Mouse (Mus musculus) hindbrain, embryonic 11.5 days (tissue): ENCODE measurements around the gene Ptprg. TPM values are rescaled to one million over a fixed set of nuclear protein-coding genes. Genes with fewer than 3 reads are reported as not detected.

Source experiments
- ATAC-seq: fragments of 200-750 bp; cut with Nextera tagmentation; 2 replicates; pipeline ENCODE4 v1.8.0; 2017; ENCODE audit warnings: mild to moderate bottlenecking, moderate TSS enrichment, moderate library complexity; ENCODE audit not compliant: low FRiP score
- DNase-seq: peaks from one replicate; pipeline ENCODE4 v3.0.0-alpha.2; 2015; ENCODE audit warnings: low spot score
- H3K27ac ChIP-seq: fragments of 300-500 bp; sonication (generic); 2 replicates; pipeline ENCODE4 v1.5.1; 2014; ENCODE audit warnings: mild to moderate bottlenecking, low read depth, low read length
- H3K27me3 ChIP-seq: fragments of 300-500 bp; sonication (generic); 2 replicates; pipeline ENCODE4 v1.6.1; 2014; ENCODE audit warnings: mild to moderate bottlenecking, low read length, moderate library complexity, mixed read lengths; ENCODE audit not compliant: control insufficient read depth, insufficient read depth
- H3K36me3 ChIP-seq: fragments of 300-500 bp; sonication (generic); 2 replicates; pipeline ENCODE4 v1.6.1; 2014; ENCODE audit warnings: mild to moderate bottlenecking, low read length, moderate library complexity, mixed read lengths; ENCODE audit not compliant: control insufficient read depth, insufficient read depth
- H3K4me1 ChIP-seq: fragments of 300-500 bp; sonication (generic); replicated peaks from 2 replicates; pipeline ENCODE4 v1.6.1; 2014; ENCODE audit warnings: low read length, mixed read lengths; ENCODE audit not compliant: control insufficient read depth, insufficient read depth
- H3K4me2 ChIP-seq: fragments of 300-500 bp; sonication (generic); replicated peaks from 2 replicates; pipeline ENCODE4 v1.6.1; 2014; ENCODE audit warnings: mild to moderate bottlenecking, low read depth, low read length
- H3K4me3 ChIP-seq: fragments of 300-500 bp; sonication (generic); 2 replicates; pipeline ENCODE4 v1.5.1; 2014; ENCODE audit warnings: low read depth, low read length
- H3K9ac ChIP-seq: fragments of 300-500 bp; sonication (generic); 2 replicates; pipeline ENCODE4 v1.6.1; 2014; ENCODE audit warnings: low read depth, low read length
- H3K9me3 ChIP-seq: fragments of 300-500 bp; sonication (generic); 2 replicates; pipeline ENCODE4 v1.6.1; 2016; ENCODE audit warnings: low read length; ENCODE audit not compliant: control insufficient read depth
- WGBS: fragments of 180-500 bp; shearing (Covaris S2); extraction: QIAGEN DNeasy Blood & Tissue Kit; methylation state at CpG from one replicate; pipeline ENCODE4 v1.1.7; 2014; 5-methylcytosine and 5-hydroxymethylcytosine counted together
- polyA plus RNA-seq: library from polyadenylated mRNA; unstranded; fragments of >200 nt; fragmentation: Nextera tagmentation; extraction: Ambion mirVana; gene quantifications from 2 replicates; pipeline ENCODE4 v1.2.1, GENCODE M21; 2014

The Ptprg gene
- polyA plus RNA-seq, 1 experiment from 2014 or later: 45.0 TPM

- no peak for DNase-seq
- Histone ChIP-seq H3K27me3 (no peaks in the 10 kb centered on the region), H3K4me2 (no peak overlapping the region), H3K9me3 (no peaks in the 10 kb centered on the region), H3K4me1 (no peaks in the 10 kb centered on the region), H3K9ac (no peak overlapping the region), H3K4me3 (no peak overlapping the region), H3K27ac (no peak overlapping the region), H3K36me3 (no peaks in the 10 kb centered on the region)
- no peak for ATAC-seq
- WGBS: 84% methylated on average over 2 of the region's 2 CpGs
These were observed 551.8 kb downstream of the Ptprg start for GRCm38 (mm10) chr14:12105156-12105430.

- ATAC-seq: no peak
These were observed 552.3 kb downstream of the Ptprg start for GRCm38 (mm10) chr14:12105593-12105992.

GRCm38 (mm10) chr14:12107459-12107858 is 554.1 kb downstream of the Ptprg start:
- no peak overlapping the region for H3K27ac ChIP-seq
- H3K27me3 ChIP-seq: no peaks in the 10 kb centered on the region
- no peaks in the 10 kb centered on the region for H3K4me1 ChIP-seq
- ATAC-seq (no peak), DNase-seq (no peak)
- H3K9me3 ChIP-seq: no peaks in the 10 kb centered on the region
- H3K4me2 ChIP-seq: no peak overlapping the region
- H3K9ac ChIP-seq: no peak overlapping the region
- H3K36me3 ChIP-seq: no peaks in the 10 kb centered on the region
- no peak overlapping the region for H3K4me3 ChIP-seq
- WGBS: 66% methylated on average over 7 of the region's 7 CpGs

More at GRCm38 (mm10) chr14:12105593-12105992, 552.3 kb downstream of the Ptprg start:
- no peak for DNase-seq
- H3K27ac ChIP-seq: no peak overlapping the region
- no peak overlapping the region for H3K9ac ChIP-seq
- no peak overlapping the region for H3K4me3 ChIP-seq
- H3K27me3 ChIP-seq: no peaks in the 10 kb centered on the region
- no peaks in the 10 kb centered on the region for H3K4me1 ChIP-seq
- 86% methylated on average over 3 of the region's 3 CpGs for WGBS
- H3K9me3 ChIP-seq: no peaks in the 10 kb centered on the region
- H3K4me2 ChIP-seq: no peak overlapping the region
- no peaks in the 10 kb centered on the region for H3K36me3 ChIP-seq

GRCm38 (mm10) chr14:12107991-12108390 is 554.7 kb downstream of the Ptprg start:
- 92% methylated on average over 7 of the region's 7 CpGs for WGBS
- DNase-seq: no peak

GRCm38 (mm10) chr14:12112548-12113011 is 559.2 kb downstream of the Ptprg start:
- H3K36me3 ChIP-seq: no peaks in the 10 kb centered on the region
- no peak for DNase-seq
- H3K27ac ChIP-seq: no peak overlapping the region
- no peaks in the 10 kb centered on the region for H3K9me3 ChIP-seq
- H3K27me3 ChIP-seq: no peaks in the 10 kb centered on the region
- H3K4me2 ChIP-seq: no peak overlapping the region
- H3K9ac ChIP-seq: no peak overlapping the region
- 62% methylated on average over 2 of the region's 2 CpGs for WGBS
- ATAC-seq: no peak
- no peak overlapping the region for H3K4me3 ChIP-seq
- H3K4me1 ChIP-seq: no peaks in the 10 kb centered on the region

More at GRCm38 (mm10) chr14:12107991-12108390, 554.7 kb downstream of the Ptprg start:
- H3K4me2 ChIP-seq: no peak overlapping the region
- H3K9ac ChIP-seq: no peak overlapping the region
- no peaks in the 10 kb centered on the region for H3K27me3 ChIP-seq
- H3K36me3 ChIP-seq: no peaks in the 10 kb centered on the region
- ATAC-seq: no peak
- no peak overlapping the region for H3K27ac ChIP-seq
- no peaks in the 10 kb centered on the region for H3K4me1 ChIP-seq
- no peak overlapping the region for H3K4me3 ChIP-seq
- no peaks in the 10 kb centered on the region for H3K9me3 ChIP-seq

- H3K9ac ChIP-seq: no peak overlapping the region
- no peak overlapping the region for H3K4me3 ChIP-seq
- 77% methylated on average over 5 of the region's 5 CpGs for WGBS
- no peak for DNase-seq
- no peaks in the 10 kb centered on the region for H3K36me3 ChIP-seq
- H3K4me1 ChIP-seq: no peaks in the 10 kb centered on the region
- H3K9me3 ChIP-seq: no peaks in the 10 kb centered on the region
- no peak overlapping the region for H3K27ac ChIP-seq
- H3K27me3 ChIP-seq: no peaks in the 10 kb centered on the region
- no peak overlapping the region for H3K4me2 ChIP-seq
- no peak for ATAC-seq
These were observed 560.0 kb downstream of the Ptprg start for GRCm38 (mm10) chr14:12113326-12113725.

GRCm38 (mm10) chr14:12114016-12114415 is 560.7 kb downstream of the Ptprg start:
- no peak overlapping the region for H3K4me2 ChIP-seq
- no peaks in the 10 kb centered on the region for H3K36me3 ChIP-seq
- DNase-seq (no peak), ATAC-seq (no peak)
- 90% methylated on average over 6 of the region's 6 CpGs for WGBS
- H3K9me3 ChIP-seq: no peaks in the 10 kb centered on the region
- H3K4me3 ChIP-seq: no peak overlapping the region
- no peaks in the 10 kb centered on the region for H3K4me1 ChIP-seq
- no peaks in the 10 kb centered on the region for H3K27me3 ChIP-seq
- no peak overlapping the region for H3K27ac ChIP-seq
- H3K9ac ChIP-seq: no peak overlapping the region

GRCm38 (mm10) chr14:12119260-12119659 is 565.9 kb downstream of the Ptprg start:
- no peaks in the 10 kb centered on the region for H3K4me1 ChIP-seq
- no peak overlapping the region for H3K27ac ChIP-seq
- DNase-seq (no peak), ATAC-seq (no peak)
- H3K9ac ChIP-seq: no peak overlapping the region
- no peak overlapping the region for H3K4me2 ChIP-seq
- no peaks in the 10 kb centered on the region for H3K27me3 ChIP-seq
- H3K4me3 ChIP-seq: no peak overlapping the region
- 82% methylated on average over 8 of the region's 8 CpGs for WGBS
- no peaks in the 10 kb centered on the region for H3K9me3 ChIP-seq
- no peaks in the 10 kb centered on the region for H3K36me3 ChIP-seq

- 81% methylated on average over 7 of the region's 7 CpGs for WGBS
- no peaks in the 10 kb centered on the region for H3K36me3 ChIP-seq
- H3K27ac ChIP-seq: no peak overlapping the region
- no peak overlapping the region for H3K9ac ChIP-seq
- ATAC-seq: no peak
- no peaks in the 10 kb centered on the region for H3K27me3 ChIP-seq
- no peak overlapping the region for H3K4me3 ChIP-seq
- DNase-seq: no peak
- no peaks in the 10 kb centered on the region for H3K9me3 ChIP-seq
- no peak overlapping the region for H3K4me2 ChIP-seq
- H3K4me1 ChIP-seq: no peaks in the 10 kb centered on the region
These were observed 568.6 kb downstream of the Ptprg start for GRCm38 (mm10) chr14:12121906-12122305.
